Mouse (Mus musculus): Measurements from ENCODE around the gene Ano6. TPM values are rescaled to one million over a fixed set of nuclear protein-coding genes. Genes with fewer than 3 reads are reported as not detected.
A peak's percentile ranks its signal among the peaks of the same experiment; 100 is the strongest.

Gene Ano6
- polyA plus RNA-seq, 1 experiment from 2014 or later: 35.2 TPM

GRCm38 (mm10) chr15:95966979-95967378 lies 176.3 kb downstream of the Ano6 start:
- H3K4me2 ChIP-seq (ENCODE audit: low read length): no peak overlapping the region
- no peak overlapping the region for H3K4me3 ChIP-seq (replicated peaks; ENCODE audit: low read depth, low read length)
- no peaks in the 10 kb centered on the region for H3K4me1 ChIP-seq (replicated peaks; ENCODE audit: insufficient read depth, low read length)
- H3K9ac ChIP-seq (ENCODE audit: low read depth, low read length): no peak overlapping the region
- peaks cover 31% of the 10 kb centered on the region for H3K36me3 ChIP-seq (ENCODE audit: insufficient read depth, low read length)
- H3K27me3 ChIP-seq (ENCODE audit: insufficient read depth, low read length): no peaks in the 10 kb centered on the region
- TF ChIP-seq CTCF (IDR thresholded peaks at IDR 0.05; ENCODE audit: low read depth): no peak
- no peak for DNase-seq (ENCODE audit: low spot score)
- WGBS: 97% methylated on average over 2 of the region's 2 CpGs
- H3K9me3 ChIP-seq (replicated peaks; ENCODE audit: low read length): no peaks in the 10 kb centered on the region
- ATAC-seq (replicated peaks; ENCODE audit: low FRiP score, low read depth): no peak
- H3K27ac ChIP-seq: no peak overlapping the region

GRCm38 (mm10) chr15:95967516-95968196 lies 177.0 kb downstream of the Ano6 start:
- Histone ChIP-seq H3K4me2 (ENCODE audit: low read length) (no peak overlapping the region), H3K4me1 (replicated peaks; ENCODE audit: insufficient read depth, low read length) (no peaks in the 10 kb centered on the region), H3K9me3 (replicated peaks; ENCODE audit: low read length) (no peaks in the 10 kb centered on the region), H3K27me3 (ENCODE audit: insufficient read depth, low read length) (no peaks in the 10 kb centered on the region), H3K4me3 (replicated peaks; ENCODE audit: low read depth, low read length) (no peak overlapping the region), H3K36me3 (ENCODE audit: insufficient read depth, low read length) (peaks cover 29% of the 10 kb centered on the region; the same call in 1 of the 2 replicates), H3K9ac (ENCODE audit: low read depth, low read length) (no peak overlapping the region), H3K27ac (no peak overlapping the region)
- 89% methylated on average over 16 of the region's 16 CpGs for WGBS
- no peak for DNase-seq (ENCODE audit: low spot score)
- ATAC-seq (replicated peaks; ENCODE audit: low FRiP score, low read depth): no peak
- no peak for TF ChIP-seq CTCF (IDR thresholded peaks at IDR 0.05; ENCODE audit: low read depth)

- 97% methylated on average over 6 of the region's 6 CpGs for WGBS
- Histone ChIP-seq H3K9me3 (replicated peaks; ENCODE audit: low read length) (no peaks in the 10 kb centered on the region), H3K27me3 (ENCODE audit: insufficient read depth, low read length) (no peaks in the 10 kb centered on the region), H3K4me2 (ENCODE audit: low read length) (no peak overlapping the region), H3K4me1 (replicated peaks; ENCODE audit: insufficient read depth, low read length) (no peaks in the 10 kb centered on the region), H3K36me3 (ENCODE audit: insufficient read depth, low read length) (peaks cover 35% of the 10 kb centered on the region; the same call in 1 of the 2 replicates), H3K9ac (ENCODE audit: low read depth, low read length) (no peak overlapping the region), H3K27ac (no peak overlapping the region), H3K4me3 (replicated peaks; ENCODE audit: low read depth, low read length) (no peak overlapping the region)
- no peak for TF ChIP-seq CTCF (IDR thresholded peaks at IDR 0.05; ENCODE audit: low read depth)
- no peak for DNase-seq (ENCODE audit: low spot score)
- no peak for ATAC-seq (replicated peaks; ENCODE audit: low FRiP score, low read depth)
These were observed 179.0 kb downstream of the Ano6 start for GRCm38 (mm10) chr15:95969596-95969995.

GRCm38 (mm10) chr15:95970176-95970575 lies 179.5 kb downstream of the Ano6 start:
- WGBS: 95% methylated on average over 5 of the region's 5 CpGs
- H3K4me1 ChIP-seq (replicated peaks; ENCODE audit: insufficient read depth, low read length): no peaks in the 10 kb centered on the region
- ATAC-seq (replicated peaks; ENCODE audit: low FRiP score, low read depth) (no peak), DNase-seq (ENCODE audit: low spot score) (no peak)
- H3K27me3 ChIP-seq (ENCODE audit: insufficient read depth, low read length): no peaks in the 10 kb centered on the region
- TF ChIP-seq CTCF (IDR thresholded peaks at IDR 0.05; ENCODE audit: low read depth): no peak
- no peak overlapping the region for H3K9ac ChIP-seq (ENCODE audit: low read depth, low read length)
- H3K4me2 ChIP-seq (ENCODE audit: low read length): no peak overlapping the region
- H3K36me3 ChIP-seq (ENCODE audit: insufficient read depth, low read length): peaks cover 32% of the 10 kb centered on the region; the same call in 1 of the 2 replicates
- no peak overlapping the region for H3K27ac ChIP-seq
- H3K4me3 ChIP-seq (replicated peaks; ENCODE audit: low read depth, low read length): no peak overlapping the region
- no peaks in the 10 kb centered on the region for H3K9me3 ChIP-seq (replicated peaks; ENCODE audit: low read length)

GRCm38 (mm10) chr15:95970691-95971090 lies 180.0 kb downstream of the Ano6 start:
- Histone ChIP-seq H3K9ac (ENCODE audit: low read depth, low read length) (no peak overlapping the region), H3K4me1 (replicated peaks; ENCODE audit: insufficient read depth, low read length) (0 out of 2 replicates have a peak, but pooled peaks cover 2% of the 10 kb centered on the region), H3K4me2 (ENCODE audit: low read length) (no peak overlapping the region), H3K36me3 (ENCODE audit: insufficient read depth, low read length) (peaks cover 32% of the 10 kb centered on the region; the same call in 1 of the 2 replicates), H3K27ac (no peak overlapping the region), H3K27me3 (ENCODE audit: insufficient read depth, low read length) (no peaks in the 10 kb centered on the region), H3K9me3 (replicated peaks; ENCODE audit: low read length) (no peaks in the 10 kb centered on the region), H3K4me3 (replicated peaks; ENCODE audit: low read depth, low read length) (no peak overlapping the region)
- TF ChIP-seq CTCF (IDR thresholded peaks at IDR 0.05; ENCODE audit: low read depth): no peak
- DNase-seq (ENCODE audit: low spot score) (no peak), ATAC-seq (replicated peaks; ENCODE audit: low FRiP score, low read depth) (no peak)
- 94% methylated on average over 7 of the region's 7 CpGs for WGBS

GRCm38 (mm10) chr15:95971302-95971701 lies 180.7 kb downstream of the Ano6 start:
- no peak overlapping the region for H3K27ac ChIP-seq
- ATAC-seq (replicated peaks; ENCODE audit: low FRiP score, low read depth): no peak
- H3K9me3 ChIP-seq (replicated peaks; ENCODE audit: low read length): no peaks in the 10 kb centered on the region
- H3K4me1 ChIP-seq (replicated peaks; ENCODE audit: insufficient read depth, low read length): 0 out of 2 replicates have a peak, but pooled peaks cover 2% of the 10 kb centered on the region
- no peak overlapping the region for H3K9ac ChIP-seq (ENCODE audit: low read depth, low read length)
- H3K4me2 ChIP-seq (ENCODE audit: low read length): no peak overlapping the region
- peaks cover 32% of the 10 kb centered on the region; the same call in 1 of the 2 replicates for H3K36me3 ChIP-seq (ENCODE audit: insufficient read depth, low read length)
- 95% methylated on average over 8 of the region's 8 CpGs for WGBS
- no peak for DNase-seq (ENCODE audit: low spot score)
- no peak overlapping the region for H3K4me3 ChIP-seq (replicated peaks; ENCODE audit: low read depth, low read length)
- no peaks in the 10 kb centered on the region for H3K27me3 ChIP-seq (ENCODE audit: insufficient read depth, low read length)
- TF ChIP-seq CTCF (IDR thresholded peaks at IDR 0.05; ENCODE audit: low read depth): peak; percentile 33; the same call in 1 of the 2 replicates
